Mouse (Mus musculus) intestine, embryonic 14.5 days (tissue): ENCODE measurements around the gene Hoxd12. TPM values are rescaled to one million over a fixed set of nuclear protein-coding genes. Genes with fewer than 3 reads are reported as not detected.

Experiments
- ATAC-seq: fragments of 200-750 bp; cut with Nextera tagmentation; replicated peaks from 2 replicates; pipeline ENCODE4 v1.8.0; 2017; ENCODE audit warnings: low read depth, moderate number of reproducible peaks, moderate TSS enrichment, moderate library complexity; ENCODE audit not compliant: low FRiP score, low TSS enrichment
- DNase-seq: peaks from one replicate; pipeline ENCODE4 v3.0.0-alpha.2; 2018; ENCODE audit warnings: low spot score
- H3K27ac ChIP-seq: fragments of 300-500 bp; sonication (generic); 2 replicates; pipeline ENCODE4 v1.5.1; 2014; ENCODE audit warnings: low read depth, mild to moderate bottlenecking, control low read depth
- H3K27me3 ChIP-seq: fragments of 300-500 bp; sonication (generic); replicated peaks from 2 replicates; pipeline ENCODE4 v1.6.1; 2014; ENCODE audit warnings: low read length, control low read depth; ENCODE audit not compliant: control insufficient read depth, insufficient read depth
- H3K36me3 ChIP-seq: fragments of 300-500 bp; sonication (generic); 2 replicates; pipeline ENCODE4 v1.6.1; 2014; ENCODE audit warnings: low read length, control low read depth; ENCODE audit not compliant: control insufficient read depth, insufficient read depth
- H3K4me1 ChIP-seq: fragments of 300-500 bp; sonication (generic); replicated peaks from 2 replicates; pipeline ENCODE4 v1.6.1; 2014; ENCODE audit warnings: low read length, control low read depth, mixed read lengths; ENCODE audit not compliant: control insufficient read depth, insufficient read depth
- H3K4me2 ChIP-seq: fragments of 300-500 bp; sonication (generic); 2 replicates; pipeline ENCODE4 v1.6.1; 2014; ENCODE audit warnings: low read length
- H3K4me3 ChIP-seq: fragments of 300-500 bp; sonication (generic); 2 replicates; pipeline ENCODE4 v1.5.1; 2014; ENCODE audit warnings: low read depth, low read length, control low read depth, mixed read lengths
- H3K9ac ChIP-seq: fragments of 300-500 bp; sonication (generic); 2 replicates; pipeline ENCODE4 v1.6.1; 2014; ENCODE audit warnings: mild to moderate bottlenecking, low read length
- H3K9me3 ChIP-seq: fragments of 300-500 bp; sonication (generic); 2 replicates; pipeline ENCODE4 v1.6.1; 2016; ENCODE audit warnings: low read length, control low read depth; ENCODE audit not compliant: control insufficient read depth
- WGBS: fragments of 180-500 bp; shearing (Covaris S2); extraction: QIAGEN DNeasy Blood & Tissue Kit; methylation state at CpG from one replicate; pipeline ENCODE4 v1.1.7; 2014; 5-methylcytosine and 5-hydroxymethylcytosine counted together
- polyA plus RNA-seq: library from polyadenylated mRNA; unstranded; fragments of >200 nt; fragmentation: Nextera tagmentation; extraction: Ambion mirVana; gene quantifications from 2 replicates; pipeline ENCODE4 v1.2.1, GENCODE M21; 2014

The Hoxd12 gene
- polyA plus RNA-seq, 1 experiment from 2014 or later = 0.34 TPM

GRCm38 (mm10) chr2:74676376-74677052 is 1.7 kb downstream of the Hoxd12 start:
- Histone ChIP-seq H3K9ac (no peak overlapping the region), H3K36me3 (no peaks in the 10 kb centered on the region), H3K27ac (no peak overlapping the region), H3K4me3 (no peak overlapping the region), H3K9me3 (no peaks in the 10 kb centered on the region), H3K4me2 (peak overlapping the region; percentile 18; the same call in 1 of the 2 replicates), H3K4me1 (no peaks in the 10 kb centered on the region), H3K27me3 (peaks cover 100% of the 10 kb centered on the region)
- no peak for ATAC-seq
- 6% methylated on average over 9 of the region's 9 CpGs for WGBS
- peak; percentile 56 for DNase-seq

- no peaks in the 10 kb centered on the region; the same call in 1 of the 2 replicates for H3K4me1 ChIP-seq
- ATAC-seq (no peak), DNase-seq (peak; percentile 61)
- no peak overlapping the region for H3K9ac ChIP-seq
- peaks cover 100% of the 10 kb centered on the region for H3K27me3 ChIP-seq
- H3K4me3 ChIP-seq = no peak overlapping the region
- 21% methylated on average over 2 of the region's 2 CpGs for WGBS
- H3K4me2 ChIP-seq = no peak overlapping the region
- H3K27ac ChIP-seq = no peak overlapping the region
- H3K9me3 ChIP-seq = no peaks in the 10 kb centered on the region
- no peaks in the 10 kb centered on the region for H3K36me3 ChIP-seq
Observed at GRCm38 (mm10) chr2:74677106-74677505, 2.3 kb downstream of the Hoxd12 start.

GRCm38 (mm10) chr2:74678891-74679595 is 4.2 kb downstream of the Hoxd12 start, which contains the start of gene Hoxd11:
Gene Hoxd11 (plus strand): TSS chr2:74679557.
- Histone ChIP-seq H3K4me3 (peak within 1 kb of the TSS; percentile 27), H3K36me3 (no peaks in the 10 kb centered on the region), H3K4me2 (peak within 1 kb of the TSS; percentile 18; the same call in 1 of the 2 replicates), H3K9me3 (no peaks in the 10 kb centered on the region), H3K27ac (peak within 1 kb of the TSS; percentile 19; the same call in 1 of the 2 replicates), H3K27me3 (peaks cover 100% of the 10 kb centered on the region), H3K4me1 (no peaks in the 10 kb centered on the region; the same call in 1 of the 2 replicates), H3K9ac (no peak within 1 kb of the TSS)
- DNase-seq (peak; percentile 58), ATAC-seq (no peak)
- WGBS = 2% methylated on average over 15 of the region's 15 CpGs

GRCm38 (mm10) chr2:74679596-74679971 is 4.8 kb downstream of the Hoxd12 start:
- H3K4me3 ChIP-seq = peak overlapping the region; percentile 27
- H3K27ac ChIP-seq = peak overlapping the region; percentile 19; the same call in 1 of the 2 replicates
- DNase-seq (peak; percentile 75), ATAC-seq (no peak)
- H3K36me3 ChIP-seq = no peaks in the 10 kb centered on the region
- H3K9me3 ChIP-seq = no peaks in the 10 kb centered on the region
- no peaks in the 10 kb centered on the region; the same call in 1 of the 2 replicates for H3K4me1 ChIP-seq
- peak overlapping the region; percentile 18; the same call in 1 of the 2 replicates for H3K4me2 ChIP-seq
- WGBS = 1% methylated on average over 26 of the region's 26 CpGs
- H3K27me3 ChIP-seq = peaks cover 100% of the 10 kb centered on the region
- H3K9ac ChIP-seq = no peak overlapping the region

GRCm38 (mm10) chr2:74679980-74680379 is 5.2 kb downstream of the Hoxd12 start:
- under 1% methylated on average over 23 of the region's 23 CpGs for WGBS
- DNase-seq (no peak), ATAC-seq (no peak)
- Histone ChIP-seq H3K4me2 (peak overlapping the region; percentile 18; the same call in 1 of the 2 replicates), H3K36me3 (no peaks in the 10 kb centered on the region), H3K27ac (peak overlapping the region; percentile 19; the same call in 1 of the 2 replicates), H3K4me3 (peak overlapping the region; percentile 27), H3K9ac (no peak overlapping the region), H3K4me1 (no peaks in the 10 kb centered on the region; the same call in 1 of the 2 replicates), H3K27me3 (peaks cover 100% of the 10 kb centered on the region), H3K9me3 (no peaks in the 10 kb centered on the region)

GRCm38 (mm10) chr2:74680561-74681398 is 6.0 kb downstream of the Hoxd12 start:
- Histone ChIP-seq H3K36me3 (no peaks in the 10 kb centered on the region), H3K9me3 (no peaks in the 10 kb centered on the region), H3K4me3 (0 out of 2 replicates have a peak overlapping the region, but pooled peaks have one; percentile 30), H3K9ac (0 out of 2 replicates have a peak overlapping the region, but pooled peaks have one; percentile 16), H3K4me2 (peak overlapping the region; percentile 28), H3K27ac (no peak overlapping the region), H3K27me3 (peaks cover 100% of the 10 kb centered on the region), H3K4me1 (no peaks in the 10 kb centered on the region; the same call in 1 of the 2 replicates)
- ATAC-seq (no peak), DNase-seq (peak; percentile 66)
- WGBS = 3% methylated on average over 21 of the region's 21 CpGs

GRCm38 (mm10) chr2:74681594-74682531 is 7.0 kb downstream of the Hoxd12 start:
- Histone ChIP-seq H3K27me3 (peaks cover 100% of the 10 kb centered on the region), H3K27ac (no peak overlapping the region), H3K4me2 (peak overlapping the region; percentile 28), H3K9me3 (no peaks in the 10 kb centered on the region), H3K4me1 (no peaks in the 10 kb centered on the region; the same call in 1 of the 2 replicates), H3K4me3 (peak overlapping the region; percentile 30), H3K9ac (peak overlapping the region; percentile 42), H3K36me3 (no peaks in the 10 kb centered on the region)
- ATAC-seq = peak; percentile 51; the same call in 1 of the 2 replicates
- peak; percentile 77 for DNase-seq
- under 1% methylated on average over 78 of the region's 78 CpGs for whole genome bisulfite sequencing
